Mouse (Mus musculus) bone marrow macrophage, adult 2 months (primary cell): ENCODE measurements around the gene Pycr2.

Experiments used
- CTCF ChIP-seq: IDR thresholded peaks from 2 replicates; pipeline ENCODE4 v1.5.1; 2012; ENCODE audit warnings: low read depth, mild to moderate bottlenecking, low read length, moderate library complexity
- POLR2A ChIP-seq: IDR thresholded peaks from 2 replicates; pipeline ENCODE4 v1.6.1; 2012; ENCODE audit warnings: mild to moderate bottlenecking, low read depth, low read length, borderline replicate concordance

- no peak for TF ChIP-seq CTCF
- TF ChIP-seq POLR2A: no peak
Observed at GRCm38 (mm10) chr1:180943896-180944295, 39.8 kb downstream of the Pycr2 start.
